Mouse (Mus musculus) cortical plate, adult 2 months (tissue): ENCODE results near the gene Olfr645.

Experiments used
- CTCF ChIP-seq: fragments of 200-500 bp; IDR thresholded peaks from 2 replicates; pipeline ENCODE4 v1.5.1; 2011; ENCODE audit warnings: mild to moderate bottlenecking, control low read depth, low read length; ENCODE audit not compliant: insufficient read depth; ENCODE audit errors: extremely low read depth
- POLR2A ChIP-seq: fragments of 200-500 bp; IDR thresholded peaks from 2 replicates; pipeline ENCODE4 v1.6.1; 2011; ENCODE audit warnings: mild to moderate bottlenecking, low read length, control low read depth; ENCODE audit not compliant: insufficient read depth; ENCODE audit errors: extremely low read depth

DNA sequence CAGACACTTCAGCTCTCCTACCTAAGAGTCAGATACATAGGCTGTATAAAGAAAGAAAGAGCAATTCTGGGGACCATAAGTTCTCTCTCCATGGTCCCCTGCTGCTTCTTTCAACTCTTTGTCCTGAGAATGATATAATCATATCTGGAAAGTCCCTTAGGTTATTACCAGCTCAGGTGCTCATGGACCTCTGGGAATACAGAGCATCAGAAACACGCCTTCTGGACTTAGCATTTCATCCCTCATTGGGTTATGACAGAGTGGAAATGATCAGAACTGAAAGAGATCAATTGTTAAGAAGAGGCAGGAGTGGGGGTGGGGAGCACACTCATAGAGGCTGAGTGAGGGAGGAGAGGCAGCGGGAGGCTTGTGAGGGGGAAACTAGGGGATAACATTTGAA is 13.5 kb downstream of the Olfr645 start, which contains the start of gene Olfr644:
- TF ChIP-seq CTCF (no peak), POLR2A (no peak)
